Mouse (Mus musculus) cerebellum, adult 9-10 months (tissue): ENCODE results near the gene Il6ra.

Experiments used
- DNase-seq: peaks from one replicate; pipeline ENCODE4 v3.0.0; 2022

Il6ra gene

DNA sequence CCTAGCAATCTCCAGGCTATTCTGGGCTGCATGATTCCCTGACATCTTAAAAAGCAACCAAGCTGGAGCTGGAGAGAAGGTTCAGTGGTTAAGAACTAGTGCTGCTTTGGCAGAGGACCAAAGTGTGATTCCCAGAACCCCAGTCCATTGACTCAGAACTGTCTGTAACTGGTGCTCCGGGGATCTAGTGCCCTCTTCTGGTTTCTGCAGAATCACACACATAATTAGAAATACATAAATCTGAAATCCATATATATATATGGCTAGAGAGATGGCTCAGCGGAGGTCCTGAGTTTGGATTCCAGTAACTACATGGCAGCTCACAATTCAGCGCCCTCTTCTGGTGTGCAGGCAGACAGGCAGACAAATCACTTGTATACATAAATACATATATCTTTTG lies 65.9 kb downstream of the Il6ra start:
- DNase-seq: no peak

DNA sequence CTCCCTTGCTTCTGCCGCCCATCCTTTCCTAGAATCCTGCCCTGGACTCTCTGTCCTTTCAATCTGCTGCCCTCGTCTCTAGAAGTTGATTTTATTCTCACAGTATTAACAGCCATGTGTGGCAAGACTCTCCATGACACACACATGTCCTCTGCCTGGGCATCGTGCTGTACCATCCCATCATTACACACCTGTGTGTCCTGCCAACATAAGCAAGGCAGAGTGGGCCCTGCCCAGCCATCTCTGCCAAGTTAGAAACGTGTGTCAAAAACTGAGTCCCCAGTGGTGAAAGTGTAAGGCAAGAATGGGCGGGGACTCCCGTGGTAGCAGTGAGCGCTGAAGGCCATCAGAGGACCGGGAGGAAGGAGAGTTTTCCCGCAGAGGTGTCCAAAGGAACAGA lies 67.2 kb downstream of the Il6ra start:
- no peak for DNase-seq

- DNase-seq: no peak
Observed at GRCm38 (mm10) chr3:89843148-89843547, 69.8 kb downstream of the Il6ra start.

DNA sequence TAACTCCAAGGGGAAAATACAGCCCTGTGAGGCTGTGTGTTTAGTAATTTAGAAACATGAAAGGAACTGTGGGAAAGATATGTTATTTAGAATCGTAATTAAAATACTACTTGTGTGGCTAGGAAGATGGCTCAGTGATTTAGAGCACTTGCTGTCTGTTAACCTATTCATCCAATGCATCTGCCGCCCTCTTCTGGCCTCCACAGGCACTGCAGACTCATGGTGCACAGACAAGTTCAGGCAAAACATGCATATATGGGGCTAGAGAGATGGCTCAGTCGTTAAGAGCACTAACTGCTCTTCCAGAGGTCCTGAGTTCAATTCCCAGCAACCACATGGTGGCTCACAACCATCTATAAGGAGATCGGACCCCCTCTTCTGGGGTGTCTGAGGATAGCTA lies 70.7 kb downstream of the Il6ra start:
- no peak for DNase-seq

DNA sequence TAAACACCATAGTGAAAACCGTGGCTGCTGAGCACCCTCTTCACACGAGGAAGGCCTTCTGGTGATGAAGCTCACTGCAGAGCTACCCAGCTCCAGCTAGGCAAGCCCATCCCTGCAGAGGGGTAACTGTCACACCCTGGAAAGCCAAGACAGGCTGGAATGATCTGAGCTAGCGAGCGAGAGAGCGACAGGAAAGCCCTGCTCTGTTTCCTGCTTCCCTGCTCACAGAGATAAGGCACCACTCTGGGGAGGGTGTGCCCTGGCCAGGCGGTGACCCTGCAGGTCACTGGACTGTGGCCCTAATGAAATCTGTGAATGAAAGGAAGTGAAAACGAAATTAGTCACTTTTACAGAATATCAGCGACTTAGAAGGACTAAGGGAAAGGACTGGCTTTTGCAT lies 77.6 kb downstream of the Il6ra start:
- no peak for DNase-seq

DNA sequence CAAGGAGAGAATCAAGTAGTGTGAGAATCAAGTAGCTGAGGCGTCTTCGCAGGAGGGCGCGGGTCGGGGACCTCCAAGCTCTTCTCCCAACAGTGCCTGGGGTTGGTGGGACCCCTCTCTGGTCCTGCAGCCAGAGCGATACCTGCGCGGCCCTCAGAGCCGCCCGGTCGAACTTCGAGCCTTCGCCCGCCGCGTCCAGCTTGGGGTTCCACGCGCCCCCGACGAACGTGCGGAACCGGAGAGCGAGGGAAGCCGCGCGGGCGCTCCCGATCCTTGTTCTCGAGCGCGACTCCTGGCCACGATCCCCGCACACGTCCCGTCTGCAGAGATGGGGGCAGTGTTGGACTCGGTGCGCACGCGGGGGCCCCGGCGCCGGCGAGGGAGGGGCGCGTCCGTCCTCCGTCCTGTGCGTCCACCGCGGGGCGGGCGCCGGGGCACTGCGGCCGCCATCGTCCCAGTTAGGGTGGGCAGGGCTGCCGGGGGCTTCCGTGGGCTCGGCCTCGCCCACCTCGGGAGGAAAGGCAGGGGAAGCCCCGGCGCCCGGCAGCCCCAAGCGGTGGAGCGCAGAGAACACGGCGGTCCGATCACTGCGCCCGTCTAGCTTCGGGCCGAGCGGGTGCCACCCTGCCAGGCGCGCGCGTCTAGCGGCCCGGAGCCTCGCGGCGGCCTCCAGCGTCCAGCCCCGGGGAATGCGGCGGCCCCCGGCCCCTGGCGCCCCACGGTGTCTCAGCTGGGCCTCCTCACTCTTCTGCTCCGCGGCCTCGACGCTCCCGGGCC lies 82.0 kb downstream of the Il6ra start, which contains the start of gene She:
Gene She (plus strand): TSS at position 556 of the 777 bp plus-strand sequence.
- DNase-seq: no peak

DNA sequence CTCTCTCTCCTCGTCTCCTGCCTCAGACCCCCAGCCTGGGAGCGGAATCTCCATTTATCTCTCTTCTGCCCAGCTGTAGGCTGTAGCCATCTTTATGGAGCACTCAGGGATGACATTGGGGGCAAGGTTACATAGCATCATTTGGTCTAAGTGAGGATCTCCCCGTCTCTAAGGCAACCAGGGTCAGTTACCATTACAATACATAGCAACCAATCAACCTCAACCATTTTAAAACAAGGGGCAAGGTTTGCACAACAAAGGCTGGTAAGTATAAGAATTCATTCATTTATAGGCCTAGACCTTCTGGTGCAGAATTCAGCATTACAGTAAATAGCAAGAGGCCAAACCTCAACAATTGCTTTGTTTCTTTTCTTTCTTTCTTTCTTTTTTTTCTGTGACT lies 86.7 kb downstream of the Il6ra start:
- no peak for DNase-seq

DNA sequence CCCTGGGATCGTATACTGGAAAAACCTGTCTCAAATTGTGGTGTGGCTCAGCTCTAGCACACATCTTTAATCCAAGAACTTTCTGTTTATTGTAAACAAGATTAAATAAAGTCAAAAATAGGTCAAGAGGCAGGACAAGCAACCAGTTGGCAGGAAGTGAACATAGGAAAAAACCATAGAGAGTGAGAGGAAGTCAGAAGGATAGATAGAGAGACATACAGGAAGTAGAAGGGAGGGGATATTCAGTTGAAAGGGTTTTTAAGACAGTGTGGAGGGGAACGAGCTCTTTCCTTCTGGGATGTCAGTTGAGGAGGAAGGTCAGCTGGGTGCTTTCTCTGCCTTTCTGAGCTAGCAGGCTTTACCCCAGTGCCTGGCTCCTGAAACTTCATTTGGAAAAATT lies 89.4 kb downstream of the Il6ra start:
- DNase-seq: no peak

DNA sequence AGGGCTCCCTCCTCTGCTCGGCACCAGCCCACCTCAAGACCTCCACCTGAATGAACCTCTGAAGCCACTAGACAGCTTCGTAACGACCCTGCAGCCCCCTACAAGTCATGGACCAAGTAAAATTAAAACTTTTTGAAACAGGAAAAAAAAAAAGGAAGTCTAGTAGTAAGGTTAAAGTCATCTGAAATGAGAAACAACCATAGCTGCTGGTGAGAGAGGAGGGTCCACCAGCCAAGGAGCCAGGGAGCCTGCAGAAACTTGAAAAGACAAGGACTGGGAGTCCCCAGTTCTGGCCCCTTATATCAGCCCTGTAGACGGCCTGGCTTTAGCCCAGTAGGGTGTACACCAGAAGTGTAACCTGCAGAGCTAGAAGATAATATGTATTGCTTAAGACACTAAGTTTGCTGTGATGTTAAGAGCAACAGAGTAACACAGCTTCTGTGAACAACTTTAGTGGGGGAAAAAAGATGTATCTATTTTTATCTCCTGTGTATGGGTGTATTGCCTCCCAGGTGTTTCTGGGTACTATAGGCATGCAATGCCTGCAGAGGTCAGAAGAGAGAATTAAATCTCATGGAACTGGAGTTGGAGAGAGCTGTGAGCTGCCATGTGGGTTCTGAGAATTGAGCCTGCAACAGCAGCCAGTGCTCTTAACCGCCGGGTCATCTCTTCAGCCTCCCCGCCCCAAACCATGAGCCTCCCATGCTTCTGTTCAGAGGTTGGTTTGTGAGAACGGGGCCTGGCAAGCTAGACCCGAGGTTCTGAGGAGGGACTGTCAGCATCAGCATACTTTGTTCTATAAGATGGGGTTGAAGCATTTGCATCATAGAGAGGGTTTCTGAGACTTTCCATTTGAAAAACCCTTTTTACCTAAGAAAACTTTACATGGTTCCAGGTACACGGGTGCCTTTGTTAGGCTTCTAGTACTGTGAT lies 91.2 kb downstream of the Il6ra start:
- DNase-seq: no peak

DNA sequence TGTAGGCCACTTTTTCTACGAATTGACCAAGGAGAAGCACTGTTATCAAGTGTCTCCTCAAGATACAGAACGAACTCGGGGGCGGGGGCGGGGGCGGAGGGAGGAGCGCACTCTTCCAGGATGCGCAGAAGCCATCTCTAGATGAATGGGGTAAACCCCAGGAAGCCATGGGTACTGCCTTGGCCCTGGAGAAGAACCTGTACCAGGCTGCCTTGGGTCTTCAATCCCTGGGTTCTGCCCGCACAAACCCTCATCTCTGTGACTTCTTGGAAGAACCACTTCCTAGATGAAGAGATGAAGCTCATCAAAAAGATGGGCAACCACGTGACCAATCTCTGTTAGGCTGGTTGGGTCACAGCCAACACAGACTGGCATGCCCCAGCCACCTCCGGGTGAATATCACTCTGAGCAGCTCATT lies 91.9 kb downstream of the Il6ra start:
- DNase-seq: no peak

GRCm38 (mm10) chr3:89820311-89821095 lies 92.5 kb downstream of the Il6ra start:
- no peak for DNase-seq

GRCm38 (mm10) chr3:89819897-89820296 lies 93.1 kb downstream of the Il6ra start:
- no peak for DNase-seq

- DNase-seq: no peak
Observed at GRCm38 (mm10) chr3:89818605-89819004, 94.4 kb downstream of the Il6ra start.

GRCm38 (mm10) chr3:89817056-89817455 lies 95.9 kb downstream of the Il6ra start:
- DNase-seq: no peak
